Mouse (Mus musculus): ENCODE measurements around the gene Gmppa. TPM values are rescaled to one million over a fixed set of nuclear protein-coding genes. Genes with fewer than 3 reads are reported as not detected.

Gmppa gene
- polyA plus RNA-seq (2011; ENCODE audit: insufficient read length, low read depth, missing spikeins): 70.6 and 77.6 TPM in 2 replicates

DNA sequence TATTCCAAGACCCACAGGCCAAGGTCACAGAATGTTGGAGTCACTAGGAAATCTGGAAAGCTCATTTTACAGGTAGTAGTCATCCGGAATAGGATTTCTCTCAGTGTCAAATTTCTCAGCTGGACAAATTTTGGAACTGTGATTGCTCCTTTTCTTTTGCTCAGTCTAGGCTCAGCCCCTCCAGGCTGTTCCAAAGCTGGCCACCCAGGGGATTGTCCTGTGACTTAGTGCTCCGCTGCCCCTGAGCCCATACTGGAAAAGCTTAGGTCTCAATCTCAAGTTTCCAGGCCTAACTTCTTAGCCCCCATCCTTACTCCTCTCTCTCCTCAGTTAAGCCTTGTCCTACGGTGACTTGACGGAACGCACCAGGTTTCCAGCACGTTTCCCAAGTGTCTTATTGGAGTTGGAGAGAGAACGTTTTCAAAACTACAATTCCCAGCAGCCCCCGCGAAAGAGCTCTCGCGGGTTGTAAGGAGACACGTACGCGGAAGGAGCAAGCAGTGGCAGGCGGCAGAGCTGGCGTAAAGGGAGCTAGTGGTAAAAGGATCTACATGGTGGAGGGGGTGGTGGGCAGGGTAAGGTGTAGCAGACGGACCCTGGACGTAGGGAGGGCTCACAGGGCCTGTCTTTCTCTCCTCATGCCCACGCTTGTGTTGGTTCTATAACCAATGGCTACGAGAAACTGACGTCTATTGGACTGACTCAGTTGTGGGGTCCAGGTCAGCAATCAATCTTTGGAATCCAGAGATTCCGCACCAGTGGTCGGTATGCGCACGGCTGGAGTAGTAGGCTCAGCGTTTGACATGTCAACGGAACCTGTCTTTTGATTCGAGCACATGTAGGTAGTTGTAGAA lies at the start of gene Gmppa:
TSS of gene Gmppa (plus strand) at position 456 of the 854 bp plus-strand sequence.
- Histone ChIP-seq H3K4me1 (ENCODE audit: control insufficient read depth, insufficient read depth, low read length) (no peaks in the 10 kb centered on the region), H3K27ac (ENCODE audit: insufficient read depth, low read length) (peak within 1 kb of the TSS; percentile 46), H3K4me3 (ENCODE audit: insufficient read depth, low read length) (peak within 1 kb of the TSS; percentile 84)
- TF ChIP-seq CTCF (IDR thresholded peaks at IDR 0.05; ENCODE audit: borderline replicate concordance, insufficient read depth, low read length): no peak
- peak; percentile 95 for TF ChIP-seq POLR2A (IDR thresholded peaks at IDR 0.05; ENCODE audit: low read depth, low read length)

DNA sequence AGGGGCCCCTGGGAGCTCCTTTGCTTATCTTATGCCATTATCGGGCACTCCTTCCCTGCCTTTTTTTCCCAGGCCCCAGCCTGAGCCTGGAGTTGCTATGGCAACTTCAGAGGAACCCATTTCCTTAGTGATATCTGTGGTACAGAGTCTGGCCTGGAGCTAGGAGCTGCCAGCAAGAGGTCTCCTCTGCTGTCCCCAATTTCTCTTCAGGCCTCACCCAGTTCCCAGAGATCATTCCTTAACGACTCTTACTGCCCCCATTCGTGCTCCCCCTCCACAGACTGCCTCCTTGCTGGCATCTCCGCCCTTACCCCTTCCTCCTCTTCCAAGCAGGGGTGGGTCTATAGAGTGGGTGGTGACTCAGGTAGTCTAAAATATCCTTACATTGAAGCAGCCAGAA lies 49.6 kb upstream of the Gmppa start:
- H3K4me1 ChIP-seq (ENCODE audit: control insufficient read depth, insufficient read depth, low read length): peaks cover 5% of the 10 kb centered on the region; the same call in 1 of the 2 replicates
- H3K4me3 ChIP-seq (ENCODE audit: insufficient read depth, low read length): no peak overlapping the region
- H3K27ac ChIP-seq (ENCODE audit: insufficient read depth, low read length): no peak overlapping the region
- TF ChIP-seq POLR2A (IDR thresholded peaks at IDR 0.05; ENCODE audit: low read depth, low read length) (no peak), CTCF (IDR thresholded peaks at IDR 0.05; ENCODE audit: borderline replicate concordance, insufficient read depth, low read length) (no peak)

DNA sequence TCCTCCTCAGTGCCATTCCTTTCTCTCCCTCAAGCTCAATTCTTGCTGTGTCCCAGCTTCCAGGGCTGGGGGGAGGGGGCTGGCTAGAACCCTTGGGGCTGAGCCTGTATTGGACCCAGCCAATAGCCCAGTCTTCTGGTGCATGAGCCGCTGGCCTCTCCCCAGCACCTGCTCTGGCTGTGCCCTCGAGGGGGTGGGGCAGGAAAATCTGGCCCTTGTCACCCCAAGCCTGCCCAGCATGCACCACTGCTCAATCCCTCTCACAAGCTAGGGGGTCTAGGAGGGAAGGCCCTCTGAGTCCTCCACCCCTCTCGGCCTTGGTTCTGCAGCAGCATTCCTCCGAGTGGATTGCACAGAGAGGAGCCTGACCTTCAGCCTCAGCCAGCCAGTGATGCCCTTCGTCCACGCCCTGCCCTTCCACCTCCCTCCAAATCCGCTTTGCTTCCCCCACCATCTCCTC lies 48.2 kb upstream of the Gmppa start:
- TF ChIP-seq CTCF (IDR thresholded peaks at IDR 0.05; ENCODE audit: borderline replicate concordance, insufficient read depth, low read length) (no peak), POLR2A (IDR thresholded peaks at IDR 0.05; ENCODE audit: low read depth, low read length) (no peak)

DNA sequence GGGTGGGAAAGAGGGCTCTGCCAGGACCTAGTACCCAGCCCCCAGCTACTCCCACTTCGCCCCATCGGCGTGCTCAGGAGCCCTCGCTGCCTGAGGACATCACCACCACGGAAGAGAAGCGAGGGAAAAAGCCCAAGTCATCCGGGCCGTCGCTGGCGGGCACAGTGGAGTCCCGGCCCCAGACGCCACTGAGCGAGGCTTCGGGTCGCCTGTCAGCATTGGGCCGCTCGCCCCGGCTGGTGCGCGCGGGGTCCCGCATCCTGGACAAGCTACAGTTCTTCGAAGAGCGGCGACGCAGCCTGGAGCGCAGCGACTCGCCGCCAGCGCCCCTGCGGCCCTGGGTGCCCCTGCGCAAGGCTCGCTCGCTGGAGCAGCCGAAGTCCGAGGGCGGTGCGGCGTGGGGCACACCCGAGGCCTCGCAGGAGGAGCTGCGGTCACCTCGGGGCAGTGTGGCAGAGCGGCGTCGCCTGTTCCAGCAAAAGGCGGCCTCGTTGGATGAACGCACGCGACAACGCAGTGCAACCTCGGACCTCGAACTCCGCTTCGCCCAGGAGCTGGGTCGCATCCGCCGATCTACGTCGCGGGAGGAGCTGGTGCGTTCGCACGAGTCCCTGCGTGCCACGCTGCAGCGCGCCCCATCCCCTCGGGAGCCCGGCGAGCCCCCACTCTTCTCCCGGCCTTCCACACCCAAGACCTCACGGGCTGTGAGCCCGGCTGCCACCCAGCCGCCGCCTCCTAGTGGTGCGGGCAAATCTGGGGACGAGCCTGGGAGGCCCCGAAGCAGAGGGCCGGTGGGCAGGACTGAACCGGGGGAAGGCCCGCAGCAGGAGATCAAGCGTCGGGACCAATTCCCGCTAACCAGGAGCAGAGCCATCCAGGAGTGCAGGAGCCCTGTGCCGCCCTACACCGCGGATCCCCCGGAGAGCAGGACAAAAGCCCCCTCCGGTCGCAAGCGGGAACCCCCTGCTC lies 47.5 kb upstream of the Gmppa start:
- Histone ChIP-seq H3K4me3 (ENCODE audit: insufficient read depth, low read length) (no peak overlapping the region), H3K4me1 (ENCODE audit: control insufficient read depth, insufficient read depth, low read length) (peaks cover 17% of the 10 kb centered on the region)

More for the DNA sequence above, 48.2 kb upstream of the Gmppa start:
- Histone ChIP-seq H3K27ac (ENCODE audit: insufficient read depth, low read length) (no peak overlapping the region), H3K4me3 (ENCODE audit: insufficient read depth, low read length) (no peak overlapping the region), H3K4me1 (ENCODE audit: control insufficient read depth, insufficient read depth, low read length) (peaks cover 12% of the 10 kb centered on the region)

DNA sequence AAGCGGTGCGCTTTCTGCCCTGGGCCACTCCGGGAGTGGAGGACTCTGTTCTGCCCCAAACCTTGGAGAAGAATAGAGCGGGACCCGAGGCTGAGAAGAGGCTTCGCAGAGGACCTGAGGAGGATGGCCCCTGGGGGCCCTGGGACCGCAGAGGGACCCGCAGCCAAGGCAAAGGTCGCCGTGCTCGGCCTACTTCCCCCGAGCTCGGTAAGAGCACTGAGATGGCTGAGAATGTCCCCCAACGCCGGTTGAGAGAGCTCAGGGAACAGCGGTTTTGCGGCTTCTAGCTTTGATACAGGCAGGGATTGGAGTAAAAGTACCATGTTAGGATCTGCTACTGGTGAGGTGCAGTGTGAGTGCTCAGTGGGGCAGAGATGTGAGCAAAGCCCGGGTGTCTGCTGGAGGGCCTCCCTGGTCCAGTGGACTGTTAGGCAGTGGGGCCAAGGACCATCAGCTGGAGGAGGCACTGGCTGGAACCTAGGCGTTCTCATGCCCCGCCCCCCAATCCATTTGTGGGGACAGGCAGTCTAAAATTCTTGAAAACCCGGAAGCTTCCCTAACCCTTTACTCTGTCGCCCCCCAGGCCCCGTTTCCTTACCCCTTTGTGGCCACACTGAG lies 46.7 kb upstream of the Gmppa start:
- no peak for TF ChIP-seq CTCF (IDR thresholded peaks at IDR 0.05; ENCODE audit: borderline replicate concordance, insufficient read depth, low read length)
- no peak overlapping the region for H3K27ac ChIP-seq (ENCODE audit: insufficient read depth, low read length)
- no peak overlapping the region for H3K4me3 ChIP-seq (ENCODE audit: insufficient read depth, low read length)
- peaks cover 23% of the 10 kb centered on the region for H3K4me1 ChIP-seq (ENCODE audit: control insufficient read depth, insufficient read depth, low read length)

More for the DNA sequence above, 47.5 kb upstream of the Gmppa start:
- no peak overlapping the region for H3K27ac ChIP-seq (ENCODE audit: insufficient read depth, low read length)
- TF ChIP-seq POLR2A (IDR thresholded peaks at IDR 0.05; ENCODE audit: low read depth, low read length): no peak
- no peak for TF ChIP-seq CTCF (IDR thresholded peaks at IDR 0.05; ENCODE audit: borderline replicate concordance, insufficient read depth, low read length)

DNA sequence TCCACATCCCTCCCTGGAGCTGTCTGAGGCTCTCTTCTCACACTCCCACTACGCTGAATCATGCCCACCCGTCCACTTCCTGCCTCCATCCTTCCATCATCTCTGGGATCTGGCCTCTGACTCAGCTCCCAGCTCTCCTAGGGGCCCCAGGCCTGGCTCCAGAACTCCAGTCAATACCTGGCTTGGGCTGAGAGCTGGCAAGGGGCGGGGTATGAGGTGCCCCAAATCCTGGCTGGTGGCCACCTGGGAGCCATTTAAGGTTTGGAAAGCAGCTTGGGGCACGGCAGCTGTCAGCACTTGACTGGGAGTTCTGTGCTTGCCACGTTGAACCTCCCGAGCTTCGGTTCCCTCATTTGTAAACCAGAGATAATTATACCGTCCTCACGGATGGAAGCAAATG lies 42.6 kb upstream of the Gmppa start:
- peak overlapping the region; percentile 95 for H3K27ac ChIP-seq (ENCODE audit: insufficient read depth, low read length)
- H3K4me3 ChIP-seq (ENCODE audit: insufficient read depth, low read length): no peak overlapping the region
- TF ChIP-seq CTCF (IDR thresholded peaks at IDR 0.05; ENCODE audit: borderline replicate concordance, insufficient read depth, low read length) (no peak), POLR2A (IDR thresholded peaks at IDR 0.05; ENCODE audit: low read depth, low read length) (no peak)
- peaks cover 20% of the 10 kb centered on the region for H3K4me1 ChIP-seq (ENCODE audit: control insufficient read depth, insufficient read depth, low read length)

DNA sequence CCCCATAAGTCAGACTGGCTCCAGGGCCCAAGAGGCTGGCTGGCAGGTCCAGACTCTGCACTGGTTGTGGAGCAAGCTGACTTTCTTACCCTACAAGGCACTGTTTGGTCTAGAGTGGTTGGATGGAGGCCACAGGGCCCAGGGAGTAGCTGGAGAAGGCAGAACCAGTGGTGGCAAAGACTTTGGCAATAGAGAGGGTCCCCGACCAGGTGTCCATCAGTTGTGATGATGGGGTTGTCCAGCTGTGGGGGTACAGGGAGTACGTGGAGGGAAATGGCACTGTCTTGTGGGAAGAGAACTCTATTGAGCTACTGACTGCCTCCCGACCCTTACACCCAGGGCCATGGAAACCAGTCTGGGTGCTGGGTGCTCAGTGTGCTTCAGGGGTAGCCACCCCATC lies 41.9 kb upstream of the Gmppa start:
- Histone ChIP-seq H3K4me1 (ENCODE audit: control insufficient read depth, insufficient read depth, low read length) (peaks cover 20% of the 10 kb centered on the region), H3K4me3 (ENCODE audit: insufficient read depth, low read length) (no peak overlapping the region), H3K27ac (ENCODE audit: insufficient read depth, low read length) (peak overlapping the region; percentile 95)
- TF ChIP-seq POLR2A (IDR thresholded peaks at IDR 0.05; ENCODE audit: low read depth, low read length): no peak
- TF ChIP-seq CTCF (IDR thresholded peaks at IDR 0.05; ENCODE audit: borderline replicate concordance, insufficient read depth, low read length): no peak

DNA sequence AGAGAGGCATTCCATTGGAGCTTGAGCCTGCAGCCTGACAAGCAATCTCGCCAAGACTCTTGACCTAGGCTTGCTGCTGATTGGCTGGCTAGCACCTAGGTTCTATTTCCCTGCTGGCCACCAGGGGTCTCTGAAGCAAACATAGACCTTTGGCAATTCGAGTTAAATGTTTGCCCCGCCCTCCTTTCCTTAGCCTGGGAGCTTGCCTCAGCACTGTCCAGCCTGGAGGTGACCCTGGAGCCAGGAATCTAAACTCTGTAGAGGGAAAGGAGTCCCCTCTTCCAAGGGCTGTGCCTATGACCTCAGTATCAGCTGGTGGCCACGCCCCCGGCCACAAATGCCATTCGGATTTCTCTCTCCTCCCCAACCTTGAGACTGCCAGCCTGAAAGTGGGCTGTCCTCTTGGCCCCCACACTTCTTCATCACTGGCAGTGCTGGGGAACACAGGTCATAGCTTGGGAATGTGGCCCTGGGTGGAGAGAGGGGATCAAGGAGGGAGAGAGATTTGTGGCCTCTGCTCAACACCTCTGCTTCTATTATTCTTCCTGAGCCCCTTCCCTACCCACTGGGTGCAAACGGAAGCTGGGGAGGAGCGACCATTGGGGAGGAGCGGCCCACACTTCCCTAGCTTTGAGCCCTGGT lies 36.8 kb upstream of the Gmppa start:
- Histone ChIP-seq H3K27ac (ENCODE audit: insufficient read depth, low read length) (peak overlapping the region; percentile 86), H3K4me1 (ENCODE audit: control insufficient read depth, insufficient read depth, low read length) (peaks cover 5% of the 10 kb centered on the region; the same call in 1 of the 2 replicates), H3K4me3 (ENCODE audit: insufficient read depth, low read length) (no peak overlapping the region)
- TF ChIP-seq POLR2A (IDR thresholded peaks at IDR 0.05; ENCODE audit: low read depth, low read length) (peak; percentile 49; the same call in 1 of the 2 replicates), CTCF (IDR thresholded peaks at IDR 0.05; ENCODE audit: borderline replicate concordance, insufficient read depth, low read length) (no peak)

All from embryonic fibroblast, embryonic 13.5 days (primary cell).